Mouse (Mus musculus) cerebellum, adult 18-20 months (tissue): ENCODE results near the gene Nap1l4.
A peak's percentile ranks its signal among the peaks of the same experiment; 100 is the strongest.
"Not testable (repeated sequence)": the region's sequence is repeated elsewhere in the genome, so short reads cannot be mapped to it uniquely, and the experiment has no call there.

Experiments used
- DNase-seq, 2 experiments: peaks; one replicate each; pipeline ENCODE4 v3.0.0; 2021

Nap1l4 gene

GRCm38 (mm10) chr7:143548976-143549457, at the start of gene Nap1l4:
Gene Nap1l4 (minus strand): TSS chr7:143549106.
- DNase-seq = peak; percentile 97 to 100

- DNase-seq = no peak
Measured at GRCm38 (mm10) chr7:143594865-143595264, 46.0 kb upstream of the Nap1l4 start.

- no peak for DNase-seq
Measured at GRCm38 (mm10) chr7:143592255-143592654, 43.3 kb upstream of the Nap1l4 start.

- peak; percentile 53 to 73 for DNase-seq
Measured at GRCm38 (mm10) chr7:143588006-143588405, 39.1 kb upstream of the Nap1l4 start.

- DNase-seq = peak; percentile 17 to 27
Measured at GRCm38 (mm10) chr7:143587586-143587985, 38.7 kb upstream of the Nap1l4 start.

- peak; percentile 47 to 59 for DNase-seq
Measured at GRCm38 (mm10) chr7:143583956-143584355, 35.0 kb upstream of the Nap1l4 start.

GRCm38 (mm10) chr7:143583025-143583424, 34.1 kb upstream of the Nap1l4 start:
- no peak for DNase-seq

GRCm38 (mm10) chr7:143575751-143576150, 26.8 kb upstream of the Nap1l4 start:
- no peak for DNase-seq

GRCm38 (mm10) chr7:143565648-143566039, 16.7 kb upstream of the Nap1l4 start:
- DNase-seq = no peak

GRCm38 (mm10) chr7:143565015-143565647, 16.2 kb upstream of the Nap1l4 start:
- no peak for DNase-seq

- no peak for DNase-seq
Measured at GRCm38 (mm10) chr7:143563787-143564186, 14.9 kb upstream of the Nap1l4 start.

- no peak for DNase-seq
Measured at GRCm38 (mm10) chr7:143557616-143558015, 8.7 kb upstream of the Nap1l4 start.

GRCm38 (mm10) chr7:143556964-143557610, 8.2 kb upstream of the Nap1l4 start:
- DNase-seq = peak; percentile 26 to 31

GRCm38 (mm10) chr7:143549588-143550220, 798 bp upstream of the Nap1l4 start:
- DNase-seq = no peak

GRCm38 (mm10) chr7:143548231-143548961, 510 bp downstream of the Nap1l4 start:
- DNase-seq = no peak

- no peak for DNase-seq
Measured at GRCm38 (mm10) chr7:143546554-143546953, 2.4 kb downstream of the Nap1l4 start.

- DNase-seq = peak in 1 of 2 experiments; percentile 18
Measured at GRCm38 (mm10) chr7:143544368-143544767, 4.5 kb downstream of the Nap1l4 start.

GRCm38 (mm10) chr7:143538671-143539070, 10.2 kb downstream of the Nap1l4 start:
- DNase-seq = no peak

- DNase-seq = not testable (repeated sequence)
Measured at GRCm38 (mm10) chr7:143538229-143538628, 10.7 kb downstream of the Nap1l4 start.

- no peak for DNase-seq
Measured at GRCm38 (mm10) chr7:143536251-143536650, 12.7 kb downstream of the Nap1l4 start.

- DNase-seq = no peak
Measured at GRCm38 (mm10) chr7:143533284-143533683, 15.6 kb downstream of the Nap1l4 start.

- DNase-seq = peak; percentile 23 to 27
Measured at GRCm38 (mm10) chr7:143532410-143532809, 16.5 kb downstream of the Nap1l4 start.

GRCm38 (mm10) chr7:143519333-143519732, 29.6 kb downstream of the Nap1l4 start:
- no peak for DNase-seq
